Mouse (Mus musculus) thymus, postnatal 4 days (tissue): ENCODE results near the gene P2ry13.

ENCODE experiments used
- DNase-seq: peaks from one replicate; pipeline ENCODE4 v3.0.0; 2021

Gene P2ry13

GRCm38 (mm10) chr3:59210727-59211126 lies at the start of gene P2ry13:
P2ry13 (minus strand) TSS chr3:59210882.
- no peak for DNase-seq

GRCm38 (mm10) chr3:59257740-59258664 lies 47.3 kb upstream of the P2ry13 start:
- peak; percentile 78 for DNase-seq

DNA sequence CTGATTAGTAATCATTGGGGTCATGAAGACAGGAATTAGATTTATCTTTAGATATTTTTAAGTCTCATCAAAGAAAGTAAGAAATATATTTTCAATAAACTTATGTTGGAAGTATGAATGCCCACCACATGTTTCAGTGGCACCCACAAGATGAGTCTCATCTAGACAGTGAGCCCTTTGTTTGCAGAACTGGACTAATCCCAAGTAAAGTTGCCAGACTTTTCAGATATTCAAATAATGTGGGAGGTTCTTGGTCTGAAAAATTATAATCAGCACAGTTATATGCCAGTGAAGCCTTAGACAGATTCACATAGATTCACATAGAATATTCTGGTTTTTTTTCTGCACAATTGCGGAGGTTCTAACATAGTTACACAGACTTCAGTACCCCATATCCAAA lies 39.8 kb upstream of the P2ry13 start:
- no peak for DNase-seq

GRCm38 (mm10) chr3:59248031-59248430 lies 37.3 kb upstream of the P2ry13 start:
- no peak for DNase-seq

DNA sequence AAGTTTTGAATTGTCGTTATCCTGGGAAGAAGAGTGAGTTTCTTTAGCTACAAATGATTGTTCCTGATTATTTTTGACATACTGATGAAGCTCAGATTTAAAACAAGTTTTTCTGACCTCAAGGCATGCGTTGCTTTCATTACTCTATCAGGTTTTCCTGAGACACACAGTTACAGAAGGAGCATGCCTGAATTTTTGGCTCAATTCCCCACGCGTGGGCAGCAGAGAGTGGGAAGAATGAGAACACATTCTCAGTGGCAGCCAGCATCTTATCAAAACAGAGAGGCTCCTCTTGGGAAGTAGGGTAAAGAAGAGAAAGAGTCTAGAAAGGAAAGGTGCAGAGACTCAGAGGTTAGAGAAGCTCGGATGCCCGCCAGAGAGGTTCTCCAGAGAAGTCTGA lies 32.7 kb upstream of the P2ry13 start:
- no peak for DNase-seq

GRCm38 (mm10) chr3:59234878-59235277 lies 24.2 kb upstream of the P2ry13 start:
- DNase-seq = peak; percentile 66

DNA sequence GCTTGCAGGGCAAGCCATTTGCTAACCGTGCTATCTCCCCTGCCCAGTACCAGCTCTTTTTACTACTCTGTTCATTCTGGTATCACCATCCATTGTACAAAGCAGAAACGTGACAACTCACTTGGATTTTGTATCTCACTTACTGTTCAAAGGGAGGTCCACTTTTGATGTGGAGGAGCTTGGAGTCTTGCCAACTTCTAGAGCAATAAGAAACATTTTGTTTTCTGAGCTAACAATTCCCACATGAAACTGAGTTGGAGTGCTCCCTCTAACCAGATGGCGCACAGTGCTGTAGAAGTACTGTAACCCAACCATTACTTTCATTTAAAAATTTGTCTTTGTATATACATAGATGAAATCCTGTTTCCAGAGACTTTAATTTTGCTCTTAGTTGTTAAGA lies 20.2 kb upstream of the P2ry13 start:
- no peak for DNase-seq

- DNase-seq = peak; percentile 40
These were observed 18.3 kb upstream of the P2ry13 start for GRCm38 (mm10) chr3:59228730-59229551.

DNA sequence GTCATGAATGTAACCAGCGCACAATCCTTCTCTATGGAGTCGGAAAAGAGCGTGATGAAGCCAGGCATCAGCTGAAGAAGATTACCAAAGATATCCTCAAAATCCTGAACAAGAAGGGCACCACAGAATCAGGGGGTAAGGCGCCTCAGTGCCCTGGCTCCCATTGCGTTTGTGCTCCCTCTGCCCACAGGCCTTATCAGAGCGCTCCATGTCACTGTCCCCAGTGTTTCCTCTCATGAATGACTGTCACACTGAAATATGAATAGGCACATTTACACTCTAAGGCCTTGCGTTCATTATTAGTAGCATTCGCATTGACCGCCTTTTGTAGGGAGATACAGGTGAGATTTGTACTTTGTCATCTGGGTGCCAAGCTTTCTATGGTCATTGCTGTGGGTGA lies 17.0 kb upstream of the P2ry13 start:
- DNase-seq = no peak

DNA sequence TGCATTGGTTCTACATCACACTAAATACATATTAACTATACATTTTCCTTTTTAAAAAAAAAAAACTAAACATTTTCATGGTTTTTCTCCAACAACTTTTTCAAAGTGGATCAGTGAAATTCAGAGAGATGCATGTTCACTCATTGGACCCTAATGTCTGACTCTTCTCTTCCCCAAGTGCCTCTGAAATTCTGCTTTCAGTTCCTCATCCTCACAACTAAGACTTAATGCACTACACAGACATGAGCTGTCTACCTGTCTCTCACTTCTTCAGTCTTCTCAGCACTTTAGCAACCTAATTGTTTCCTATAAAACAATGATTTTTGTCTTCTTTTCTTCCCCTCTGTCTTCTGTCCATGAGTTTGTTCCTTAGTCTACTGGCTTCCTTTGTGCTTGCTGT lies 14.7 kb upstream of the P2ry13 start:
- no peak for DNase-seq

DNA sequence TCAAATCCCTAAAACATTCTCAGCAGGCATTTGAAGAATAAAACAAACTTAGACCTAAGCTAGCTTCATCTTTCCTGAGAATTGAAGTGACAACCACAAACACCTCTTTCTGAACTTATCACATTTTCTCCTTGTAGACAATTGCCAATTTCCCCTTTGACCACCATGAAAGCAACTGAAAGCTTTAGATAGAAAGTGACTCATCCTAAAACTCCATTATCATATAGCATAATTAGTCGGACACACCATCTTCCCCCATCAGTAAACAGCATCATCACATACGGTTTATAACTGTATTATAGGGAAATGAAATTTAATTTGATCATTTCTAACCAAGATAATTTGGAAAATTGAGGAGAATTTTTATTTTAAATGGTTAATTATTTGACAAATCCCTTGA lies 11.6 kb upstream of the P2ry13 start:
- no peak for DNase-seq

DNA sequence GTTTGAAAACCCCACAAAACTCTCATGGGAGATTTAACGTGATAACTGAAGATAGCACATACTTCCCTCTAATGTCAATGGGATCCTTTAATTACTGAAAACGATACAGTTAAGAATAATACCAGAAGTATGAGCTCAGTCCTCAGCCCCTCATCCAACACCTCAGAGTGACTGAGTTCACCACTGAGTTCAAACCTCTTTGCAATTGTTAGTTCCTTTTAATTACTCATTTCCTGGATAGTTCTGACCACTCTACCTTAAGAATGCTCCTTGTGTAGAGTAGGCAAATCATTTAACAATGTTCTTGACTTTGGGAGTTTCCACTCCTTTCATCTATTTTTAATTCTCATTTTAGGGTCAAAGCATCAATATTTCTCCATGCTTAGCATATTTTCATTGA lies 8.6 kb upstream of the P2ry13 start:
- DNase-seq = no peak

DNA sequence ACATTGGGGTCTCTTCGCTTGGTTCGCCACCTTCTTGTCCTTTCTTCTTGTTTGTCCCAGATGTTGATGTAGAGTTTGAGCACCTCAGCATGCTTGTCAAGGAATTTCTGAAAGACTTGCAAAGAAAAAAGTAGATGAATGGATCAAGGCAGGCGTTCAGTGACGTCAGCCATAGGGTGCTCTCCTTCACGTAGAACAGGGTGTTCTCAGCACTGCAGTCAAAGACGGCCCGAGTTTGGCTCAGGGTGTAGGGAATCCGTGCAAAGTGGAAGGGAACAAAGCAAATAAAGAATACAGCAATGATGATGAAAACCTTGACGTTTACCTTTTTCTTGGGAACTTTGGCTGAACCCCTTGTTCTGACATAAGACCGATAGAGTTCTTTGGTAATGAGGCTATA lies 6.5 kb upstream of the P2ry13 start:
- DNase-seq = no peak

- no peak for DNase-seq
These were observed 1.7 kb upstream of the P2ry13 start for GRCm38 (mm10) chr3:59212404-59212803.

DNA sequence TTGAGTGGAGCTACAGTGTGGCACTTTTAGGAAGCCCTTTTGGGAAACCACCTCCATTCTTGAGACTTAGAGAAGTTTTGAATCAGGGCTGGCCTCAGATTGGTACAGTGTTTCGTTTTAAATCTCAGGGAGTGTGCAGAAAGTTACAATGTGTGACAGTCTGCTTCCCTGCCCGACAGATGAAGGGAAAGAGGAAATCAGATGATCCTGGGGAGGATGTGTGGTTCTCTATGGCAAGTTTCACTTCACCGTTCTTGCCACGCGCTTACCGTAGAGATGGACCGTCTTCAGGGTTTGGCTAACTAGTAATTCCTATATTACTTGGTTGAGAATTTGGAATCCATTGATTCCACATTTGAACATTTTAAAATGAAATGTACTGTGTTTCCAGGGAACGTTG lies 1.1 kb upstream of the P2ry13 start:
- no peak for DNase-seq

DNA sequence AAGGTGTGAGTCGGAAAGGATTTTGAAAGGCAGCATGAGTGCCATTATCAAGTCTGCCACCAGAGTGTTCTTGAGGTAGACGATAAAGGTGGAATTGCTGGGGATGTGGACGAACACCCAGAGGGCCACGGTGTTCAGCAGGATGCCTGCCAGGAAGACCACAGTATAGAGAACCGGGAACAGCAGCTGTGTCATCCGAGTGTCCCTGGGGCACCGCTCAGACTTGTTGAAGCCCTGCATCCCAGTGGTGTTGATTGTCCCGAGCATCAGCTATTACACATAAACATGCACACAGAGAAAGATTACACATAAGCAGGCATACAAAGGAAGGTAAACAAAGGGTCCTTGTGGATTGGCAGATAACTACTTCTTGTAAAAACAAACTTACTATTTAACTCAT lies 593 bp downstream of the P2ry13 start:
- no peak for DNase-seq

DNA sequence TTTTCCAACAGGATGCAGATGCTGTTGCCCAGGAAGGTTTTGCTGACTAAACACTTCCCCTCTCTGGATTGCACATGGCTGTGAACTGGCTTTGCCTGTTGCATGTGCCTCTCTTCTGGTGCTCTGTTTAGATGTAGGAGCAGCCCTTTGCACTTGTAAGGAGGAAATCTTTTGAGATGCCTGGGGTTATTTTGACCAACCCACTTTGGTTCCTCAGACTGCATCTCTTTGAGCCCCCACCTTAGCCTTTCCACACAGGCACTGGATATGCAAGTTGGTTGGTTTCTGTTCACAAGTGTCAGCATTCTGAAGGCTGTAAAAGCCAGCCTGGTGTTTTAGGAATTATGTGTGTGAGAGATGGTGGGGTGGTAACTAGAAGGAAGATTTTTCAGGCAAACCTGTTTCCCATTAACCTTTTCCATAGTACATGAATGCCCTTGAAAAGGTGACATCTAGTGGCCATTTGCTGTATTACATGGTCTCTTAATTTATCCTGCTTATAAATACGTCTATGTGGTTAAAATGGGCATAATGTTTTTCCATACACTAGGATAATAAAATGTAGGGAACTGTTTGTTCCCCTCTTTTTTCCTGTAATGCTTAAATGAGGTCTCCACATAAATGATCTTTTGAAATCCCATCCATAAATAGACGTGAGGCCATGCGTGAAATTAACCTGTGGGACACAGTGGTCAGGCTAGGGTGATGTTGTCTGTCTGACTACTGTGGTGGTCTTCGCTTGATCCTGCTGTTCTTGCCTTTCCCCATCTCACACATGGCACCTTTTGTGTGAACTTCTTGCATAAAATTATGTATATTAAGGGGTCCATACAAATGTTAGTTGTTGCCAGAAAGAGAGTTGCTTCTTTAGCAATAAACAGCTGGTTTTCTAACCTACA lies 1.8 kb downstream of the P2ry13 start:
- no peak for DNase-seq

DNA sequence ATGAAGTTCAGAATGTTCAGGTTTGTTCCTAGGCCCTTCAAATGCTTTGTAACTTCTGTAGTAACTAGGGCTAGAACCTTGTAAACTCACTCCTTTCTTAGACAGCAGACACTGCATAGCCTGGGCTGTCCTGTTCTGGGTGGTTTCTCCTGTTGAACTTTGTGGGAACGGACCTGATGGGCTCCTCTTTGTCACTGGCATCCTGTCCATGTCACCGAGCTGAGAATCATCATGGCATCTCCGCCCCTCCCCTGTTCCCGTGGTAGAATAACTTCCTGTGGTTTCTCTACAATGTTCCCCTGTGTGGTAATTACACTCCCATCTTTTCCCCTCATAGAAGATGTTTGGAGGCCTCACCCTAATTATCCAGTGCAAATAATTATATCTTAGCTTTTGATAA lies 4.7 kb downstream of the P2ry13 start:
- peak; percentile 50 for DNase-seq

DNA sequence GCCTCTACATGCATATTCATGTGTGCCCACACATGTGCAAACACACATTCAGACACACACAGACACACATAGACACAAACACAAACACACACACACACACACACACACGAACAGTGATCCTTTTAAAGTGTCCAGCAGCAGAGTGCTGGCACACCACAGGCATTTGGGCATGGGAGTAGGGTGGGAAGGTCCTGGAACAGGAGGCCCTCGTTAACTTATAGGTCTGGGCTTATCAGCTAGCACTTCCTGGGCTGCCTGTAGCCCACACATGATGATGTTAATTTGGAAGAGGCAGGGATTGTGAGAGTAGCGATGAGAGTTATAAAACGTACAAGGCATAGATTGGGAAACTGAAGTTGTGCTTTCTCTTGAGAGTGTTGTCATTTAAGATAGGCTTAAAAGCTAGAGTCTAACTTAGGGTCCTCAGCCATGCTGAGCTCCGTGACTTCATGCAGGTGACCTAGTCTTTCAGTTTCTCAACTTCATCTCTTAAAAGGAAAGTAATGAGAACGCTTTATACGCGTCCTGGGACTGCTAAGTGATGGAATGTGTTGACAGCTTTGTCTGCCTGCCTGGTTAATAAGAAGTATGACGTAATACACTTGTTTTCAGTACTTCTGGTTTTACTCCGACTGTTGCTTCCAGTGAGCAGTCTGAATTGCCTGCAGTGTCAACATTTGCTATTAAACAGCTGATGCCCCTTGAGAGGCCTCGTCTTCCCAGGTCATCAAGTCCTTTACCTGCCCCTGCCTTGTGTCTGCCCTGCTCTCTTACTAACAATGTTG lies 5.8 kb downstream of the P2ry13 start:
- no peak for DNase-seq

- no peak for DNase-seq
These were observed 6.7 kb downstream of the P2ry13 start for GRCm38 (mm10) chr3:59203802-59204520.

GRCm38 (mm10) chr3:59197329-59197948 lies 13.2 kb downstream of the P2ry13 start:
- no peak for DNase-seq
